Mouse (Mus musculus): ENCODE results near the gene Hoxb8. TPM values are rescaled to one million over a fixed set of nuclear protein-coding genes. Genes with fewer than 3 reads are reported as not detected.

The Hoxb8 gene
- polyA plus RNA-seq, 1 experiment from 2014 or later: 0.30 TPM

- WGBS: under 1% methylated on average over 37 of the region's 37 CpGs
- H3K4me1 ChIP-seq: peaks cover 31% of the 10 kb centered on the region
- H3K9me3 ChIP-seq: no peaks in the 10 kb centered on the region
- no peak overlapping the region for H3K27ac ChIP-seq
- H3K27me3 ChIP-seq (ENCODE audit: insufficient read depth, poor library complexity, severe bottlenecking): peaks cover 100% of the 10 kb centered on the region
- DNase-seq (ENCODE audit: low spot score): peak; percentile 75
- no peaks in the 10 kb centered on the region for H3K36me3 ChIP-seq
- H3K4me3 ChIP-seq: peak overlapping the region; percentile 56
Observed at GRCm38 (mm10) chr11:96284774-96285734, 3.3 kb downstream of the Hoxb8 start.

GRCm38 (mm10) chr11:96285771-96286738 lies 4.3 kb downstream of the Hoxb8 start, which contains the start of gene Hoxb7:
TSS of gene Hoxb7 (plus strand) at chr11:96286623.
- peak; percentile 74 for DNase-seq (ENCODE audit: low spot score)
- peak within 1 kb of the TSS; percentile 51 for H3K4me3 ChIP-seq
- no peak within 1 kb of the TSS for H3K27ac ChIP-seq
- no peaks in the 10 kb centered on the region for H3K36me3 ChIP-seq
- WGBS: under 1% methylated on average over 43 of the region's 43 CpGs
- H3K9me3 ChIP-seq: no peaks in the 10 kb centered on the region
- peaks cover 31% of the 10 kb centered on the region for H3K4me1 ChIP-seq
- peaks cover 100% of the 10 kb centered on the region for H3K27me3 ChIP-seq (ENCODE audit: insufficient read depth, poor library complexity, severe bottlenecking)

GRCm38 (mm10) chr11:96286739-96287385 lies 5.2 kb downstream of the Hoxb8 start:
- no peak overlapping the region for H3K27ac ChIP-seq
- H3K27me3 ChIP-seq (ENCODE audit: insufficient read depth, poor library complexity, severe bottlenecking): peaks cover 98% of the 10 kb centered on the region
- under 1% methylated on average over 55 of the region's 55 CpGs for WGBS
- H3K4me3 ChIP-seq: peak overlapping the region; percentile 51
- peaks cover 31% of the 10 kb centered on the region for H3K4me1 ChIP-seq
- peak; percentile 72 for DNase-seq (ENCODE audit: low spot score)
- no peaks in the 10 kb centered on the region for H3K9me3 ChIP-seq
- no peaks in the 10 kb centered on the region for H3K36me3 ChIP-seq

- Histone ChIP-seq H3K27me3 (ENCODE audit: insufficient read depth, poor library complexity, severe bottlenecking) (peaks cover 98% of the 10 kb centered on the region), H3K4me3 (peak overlapping the region; percentile 51), H3K36me3 (no peaks in the 10 kb centered on the region), H3K27ac (no peak overlapping the region), H3K4me1 (peaks cover 31% of the 10 kb centered on the region), H3K9me3 (no peaks in the 10 kb centered on the region)
- WGBS: under 1% methylated on average over 9 of the region's 9 CpGs
- DNase-seq (ENCODE audit: low spot score): no peak
Observed at GRCm38 (mm10) chr11:96287411-96287810, 5.7 kb downstream of the Hoxb8 start.

- no peaks in the 10 kb centered on the region for H3K36me3 ChIP-seq
- no peak overlapping the region for H3K27ac ChIP-seq
- peaks cover 98% of the 10 kb centered on the region for H3K27me3 ChIP-seq (ENCODE audit: insufficient read depth, poor library complexity, severe bottlenecking)
- WGBS: 3% methylated on average over 1 of the region's 1 CpGs
- H3K4me3 ChIP-seq: no peak overlapping the region
- no peak for DNase-seq (ENCODE audit: low spot score)
- no peaks in the 10 kb centered on the region for H3K9me3 ChIP-seq
- H3K4me1 ChIP-seq: peaks cover 25% of the 10 kb centered on the region
Observed at GRCm38 (mm10) chr11:96288455-96289221, 6.9 kb downstream of the Hoxb8 start.

- no peaks in the 10 kb centered on the region for H3K9me3 ChIP-seq
- WGBS: 1% methylated on average over 21 of the region's 21 CpGs
- no peak overlapping the region for H3K4me3 ChIP-seq
- no peak for DNase-seq (ENCODE audit: low spot score)
- no peak overlapping the region for H3K27ac ChIP-seq
- H3K4me1 ChIP-seq: peaks cover 19% of the 10 kb centered on the region
- no peaks in the 10 kb centered on the region for H3K36me3 ChIP-seq
- H3K27me3 ChIP-seq (ENCODE audit: insufficient read depth, poor library complexity, severe bottlenecking): peaks cover 98% of the 10 kb centered on the region
Observed at GRCm38 (mm10) chr11:96289293-96289692, 7.6 kb downstream of the Hoxb8 start.

GRCm38 (mm10) chr11:96289837-96290236 lies 8.1 kb downstream of the Hoxb8 start:
- H3K27me3 ChIP-seq (ENCODE audit: insufficient read depth, poor library complexity, severe bottlenecking): peaks cover 98% of the 10 kb centered on the region
- peaks cover 21% of the 10 kb centered on the region for H3K4me1 ChIP-seq
- no peak overlapping the region for H3K27ac ChIP-seq
- no peaks in the 10 kb centered on the region for H3K36me3 ChIP-seq
- H3K9me3 ChIP-seq: no peaks in the 10 kb centered on the region
- no peak overlapping the region for H3K4me3 ChIP-seq
- DNase-seq (ENCODE audit: low spot score): no peak
- 7% methylated on average over 6 of the region's 6 CpGs for WGBS

GRCm38 (mm10) chr11:96290705-96291355 lies 9.1 kb downstream of the Hoxb8 start:
- no peaks in the 10 kb centered on the region for H3K9me3 ChIP-seq
- no peak overlapping the region for H3K27ac ChIP-seq
- H3K4me1 ChIP-seq: peaks cover 19% of the 10 kb centered on the region
- peaks cover 98% of the 10 kb centered on the region for H3K27me3 ChIP-seq (ENCODE audit: insufficient read depth, poor library complexity, severe bottlenecking)
- no peak for DNase-seq (ENCODE audit: low spot score)
- H3K4me3 ChIP-seq: no peak overlapping the region
- WGBS: 3% methylated on average over 17 of the region's 17 CpGs
- no peaks in the 10 kb centered on the region for H3K36me3 ChIP-seq

- under 1% methylated on average over 22 of the region's 22 CpGs for whole genome bisulfite sequencing
- Histone ChIP-seq H3K36me3 (no peaks in the 10 kb centered on the region), H3K9me3 (no peaks in the 10 kb centered on the region), H3K4me3 (peak within 1 kb of the TSS; percentile 13; the same call in 1 of the 2 replicates), H3K4me1 (peaks cover 16% of the 10 kb centered on the region), H3K27ac (no peak within 1 kb of the TSS), H3K27me3 (ENCODE audit: insufficient read depth, poor library complexity, severe bottlenecking) (peaks cover 98% of the 10 kb centered on the region)
- DNase-seq (ENCODE audit: low spot score): no peak
Observed at GRCm38 (mm10) chr11:96291681-96292564, 10.2 kb downstream of the Hoxb8 start, which contains the start of gene Hoxb6. TSS of gene Hoxb6 (plus strand) at chr11:96292476.

- under 1% methylated on average over 12 of the region's 12 CpGs for WGBS
- Histone ChIP-seq H3K27ac (no peak overlapping the region), H3K9me3 (no peaks in the 10 kb centered on the region), H3K36me3 (no peaks in the 10 kb centered on the region), H3K4me1 (peaks cover 10% of the 10 kb centered on the region), H3K27me3 (ENCODE audit: insufficient read depth, poor library complexity, severe bottlenecking) (peaks cover 98% of the 10 kb centered on the region), H3K4me3 (no peak overlapping the region)
- DNase-seq (ENCODE audit: low spot score): no peak
Observed at GRCm38 (mm10) chr11:96292565-96293301, 11.0 kb downstream of the Hoxb8 start.
